Mouse (Mus musculus) lung, postnatal 0 days (tissue): Measurements from ENCODE around the gene Ndufc1. TPM values are rescaled to one million over a fixed set of nuclear protein-coding genes. Genes with fewer than 3 reads are reported as not detected.
"Not testable (repeated sequence)": the region's sequence is repeated elsewhere in the genome, so short reads cannot be mapped to it uniquely, and the experiment has no call there.

ENCODE experiments used
- ATAC-seq: fragments of 200-750 bp; cut with Nextera tagmentation; 2 replicates; pipeline ENCODE4 v1.8.0; 2017; ENCODE audit warnings: moderate library complexity
- DNase-seq: peaks from one replicate; pipeline ENCODE4 v3.0.0-alpha.2; 2016; ENCODE audit warnings: low spot score
- H3K27ac ChIP-seq: fragments of 300-500 bp; sonication (generic); 2 replicates; pipeline ENCODE4 v1.5.1; 2014; ENCODE audit warnings: antibody characterized with exemption, mild to moderate bottlenecking, low read length, mixed read lengths
- H3K27me3 ChIP-seq: fragments of 300-500 bp; sonication (generic); replicated peaks from 2 replicates; pipeline ENCODE4 v1.6.1; 2014; ENCODE audit warnings: low read length, mixed read lengths; ENCODE audit not compliant: insufficient read depth
- H3K36me3 ChIP-seq: fragments of 300-500 bp; sonication (generic); 2 replicates; pipeline ENCODE4 v1.6.1; 2014; ENCODE audit warnings: low read length, mixed read lengths; ENCODE audit not compliant: insufficient read depth
- H3K4me1 ChIP-seq: fragments of 300-500 bp; sonication (generic); 2 replicates; pipeline ENCODE4 v1.6.1; 2014; ENCODE audit warnings: antibody characterized with exemption, low read depth, low read length, mixed read lengths; ENCODE audit not compliant: insufficient read depth
- H3K4me2 ChIP-seq: fragments of 300-500 bp; sonication (generic); replicated peaks from 2 replicates; pipeline ENCODE4 v1.6.1; 2014; ENCODE audit warnings: low read depth, mild to moderate bottlenecking, low read length, moderate library complexity, mixed read lengths
- H3K4me3 ChIP-seq: fragments of 300-500 bp; sonication (generic); 2 replicates; pipeline ENCODE4 v1.5.1; 2014; ENCODE audit warnings: low read depth, low read length
- H3K9ac ChIP-seq: fragments of 300-500 bp; sonication (generic); replicated peaks from 2 replicates; pipeline ENCODE4 v1.6.1; 2014; ENCODE audit warnings: low read depth, mild to moderate bottlenecking
- H3K9me3 ChIP-seq: fragments of 300-500 bp; sonication (generic); 2 replicates; pipeline ENCODE4 v1.6.1; 2016; ENCODE audit warnings: low read length, mixed read lengths
- CTCF ChIP-seq: IDR thresholded peaks from 2 replicates; pipeline ENCODE4 v1.5.1; 2016; ENCODE audit warnings: antibody characterized with exemption, mild to moderate bottlenecking
- EP300 ChIP-seq: IDR thresholded peaks from 2 replicates; pipeline ENCODE4 v1.6.1; 2016; ENCODE audit warnings: antibody characterized with exemption, mild to moderate bottlenecking, control low read depth
- WGBS: fragments of 180-500 bp; shearing (Covaris S2); extraction: QIAGEN DNeasy Blood & Tissue Kit; methylation state at CpG from one replicate; pipeline ENCODE4 v1.1.7; 2014; 5-methylcytosine and 5-hydroxymethylcytosine counted together
- polyA plus RNA-seq: library from polyadenylated mRNA; unstranded; fragments of >200 nt; fragmentation: Nextera tagmentation; extraction: Ambion mirVana; gene quantifications from 2 replicates; pipeline ENCODE4 v1.2.1, GENCODE M21; 2015

Gene Ndufc1
- polyA plus RNA-seq, 1 experiment from 2014 or later: 517 TPM

- H3K9ac ChIP-seq: no peak overlapping the region
- H3K36me3 ChIP-seq: no peaks in the 10 kb centered on the region
- DNase-seq: no peak
- H3K27ac ChIP-seq: no peak overlapping the region
- 55% methylated on average over 15 of the region's 15 CpGs for WGBS
- no peak overlapping the region for H3K4me2 ChIP-seq
- ATAC-seq: no peak
- H3K4me3 ChIP-seq: no peak overlapping the region
- no peak for TF ChIP-seq EP300
- no peak for TF ChIP-seq CTCF
- H3K9me3 ChIP-seq: no peaks in the 10 kb centered on the region
- no peaks in the 10 kb centered on the region for H3K4me1 ChIP-seq
- no peaks in the 10 kb centered on the region for H3K27me3 ChIP-seq
Observed at GRCm38 (mm10) chr3:51397700-51398299, 11.0 kb downstream of the Ndufc1 start.

DNA sequence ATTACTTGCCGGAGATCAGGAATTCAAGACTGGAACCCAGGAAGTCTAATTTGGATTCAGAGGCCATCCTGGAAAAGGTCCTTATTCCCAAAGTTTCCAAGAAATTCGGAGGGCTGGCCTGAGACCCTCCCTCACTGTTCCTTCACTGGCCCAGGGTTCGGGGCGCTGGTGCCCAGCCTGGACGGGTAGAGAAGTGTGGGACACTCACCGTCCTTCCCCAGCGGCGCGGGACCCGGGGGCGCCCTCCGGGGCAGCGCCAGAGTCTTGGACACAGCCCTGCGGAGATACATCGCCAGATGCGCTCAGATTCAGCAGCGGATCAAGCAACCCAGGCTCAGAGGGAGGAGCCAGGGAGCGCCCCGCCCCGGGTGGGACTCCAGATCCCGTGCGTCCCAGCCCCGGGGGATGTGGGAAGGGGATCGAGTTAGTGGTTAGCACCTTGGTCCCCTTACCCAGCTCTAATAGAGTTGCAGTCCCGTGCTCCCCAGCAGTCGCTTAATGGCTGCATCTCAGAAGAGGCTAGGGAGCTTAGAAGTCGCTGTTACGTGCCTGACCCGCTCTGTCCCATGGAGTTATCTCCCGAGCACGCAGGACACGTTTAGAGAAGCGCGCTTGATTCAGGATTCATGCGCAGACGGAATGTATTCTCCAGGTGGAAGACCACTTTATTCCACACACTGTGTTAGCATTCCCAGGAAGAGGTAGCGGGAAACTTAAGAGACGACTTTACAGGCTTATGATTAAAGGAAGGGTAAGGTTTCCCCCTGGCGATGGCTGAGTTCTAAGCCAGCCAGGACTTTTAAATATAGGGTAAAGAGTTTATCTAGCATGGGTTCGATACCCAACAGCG lies 12.3 kb downstream of the Ndufc1 start, which contains the start of gene Mgarp:
TSS of gene Mgarp (minus strand) at position 520 of the 850 bp plus-strand sequence.
- H3K27ac ChIP-seq: no peak within 1 kb of the TSS
- peak within 1 kb of the TSS; percentile 46 for H3K4me3 ChIP-seq
- no peaks in the 10 kb centered on the region for H3K9me3 ChIP-seq
- H3K36me3 ChIP-seq: no peaks in the 10 kb centered on the region
- no peaks in the 10 kb centered on the region for H3K4me1 ChIP-seq
- H3K4me2 ChIP-seq: peak within 1 kb of the TSS; percentile 69
- WGBS: 1% methylated on average over 41 of the region's 41 CpGs
- peak; percentile 49 for DNase-seq
- ATAC-seq: peak; percentile 81
- no peaks in the 10 kb centered on the region for H3K27me3 ChIP-seq
- H3K9ac ChIP-seq: no peak within 1 kb of the TSS
- TF ChIP-seq EP300 (no peak), CTCF (peak; percentile 58)

DNA sequence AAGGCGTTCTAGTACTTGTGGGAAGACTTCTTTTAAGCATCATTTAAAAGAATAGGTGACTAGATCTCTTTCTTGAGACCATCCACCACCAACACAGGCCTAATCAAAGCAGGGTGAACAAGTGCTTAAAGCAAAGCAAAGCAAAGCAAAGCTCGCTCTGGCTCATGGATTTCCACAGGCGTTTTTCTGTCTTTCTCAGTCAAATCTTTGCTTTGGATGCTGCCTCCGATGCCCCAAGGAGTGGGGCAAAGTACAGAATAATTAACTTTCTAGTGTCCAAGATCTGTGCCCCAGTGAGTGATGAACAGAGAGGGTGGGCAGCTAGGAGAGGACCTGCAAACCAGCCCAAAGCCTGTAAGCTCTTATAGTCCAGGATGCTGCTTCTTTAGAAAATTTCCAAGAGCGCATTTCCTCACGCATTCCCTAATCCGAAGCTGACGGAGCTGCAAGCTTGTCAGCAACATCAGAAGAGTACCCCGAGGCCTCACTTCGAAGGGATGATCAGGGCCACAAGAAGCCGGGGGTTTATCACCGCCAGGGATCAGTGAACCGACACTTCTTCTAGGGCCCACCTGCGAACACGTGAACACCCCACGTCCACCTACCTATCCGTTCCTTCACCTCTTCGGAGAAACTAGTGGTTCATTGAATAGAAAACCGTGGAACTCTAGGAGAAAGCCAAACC lies 13.2 kb downstream of the Ndufc1 start:
- Histone ChIP-seq H3K27me3 (no peaks in the 10 kb centered on the region), H3K27ac (no peak overlapping the region), H3K36me3 (no peaks in the 10 kb centered on the region), H3K9me3 (no peaks in the 10 kb centered on the region), H3K4me2 (no peak overlapping the region), H3K4me1 (no peaks in the 10 kb centered on the region), H3K4me3 (no peak overlapping the region), H3K9ac (no peak overlapping the region)
- 44% methylated on average over 19 of the region's 19 CpGs for WGBS
- DNase-seq (no peak), ATAC-seq (no peak)
- no peak for TF ChIP-seq EP300
- TF ChIP-seq CTCF: no peak

DNA sequence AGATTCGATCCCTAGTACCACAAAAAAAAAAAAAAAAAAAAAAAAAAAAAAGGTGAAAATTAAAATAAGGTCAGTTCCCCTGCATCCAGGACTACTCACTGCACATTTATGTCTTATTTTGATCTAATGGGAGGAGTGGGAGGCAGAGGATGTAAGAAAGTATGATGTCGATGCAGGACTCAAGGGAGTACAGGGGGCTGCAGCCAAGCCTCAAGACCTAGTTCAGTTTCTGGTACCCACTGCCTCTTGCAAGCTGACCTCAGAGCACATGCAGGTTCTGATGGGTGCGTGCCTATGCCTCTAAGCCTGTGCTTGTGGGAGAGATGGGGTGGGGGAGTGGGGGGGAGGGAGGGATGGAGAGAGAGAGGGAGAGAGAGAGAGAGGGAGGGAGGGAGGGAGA lies 13.9 kb downstream of the Ndufc1 start:
- ATAC-seq (no peak), DNase-seq (no peak)
- no peaks in the 10 kb centered on the region for H3K9me3 ChIP-seq
- H3K4me3 ChIP-seq: no peak overlapping the region
- H3K4me1 ChIP-seq: no peaks in the 10 kb centered on the region
- H3K27me3 ChIP-seq: no peaks in the 10 kb centered on the region
- H3K9ac ChIP-seq: no peak overlapping the region
- H3K27ac ChIP-seq: no peak overlapping the region
- H3K4me2 ChIP-seq: no peak overlapping the region
- WGBS: 71% methylated on average over 3 of the region's 3 CpGs
- no peaks in the 10 kb centered on the region for H3K36me3 ChIP-seq
- TF ChIP-seq EP300: no peak
- no peak for TF ChIP-seq CTCF

DNA sequence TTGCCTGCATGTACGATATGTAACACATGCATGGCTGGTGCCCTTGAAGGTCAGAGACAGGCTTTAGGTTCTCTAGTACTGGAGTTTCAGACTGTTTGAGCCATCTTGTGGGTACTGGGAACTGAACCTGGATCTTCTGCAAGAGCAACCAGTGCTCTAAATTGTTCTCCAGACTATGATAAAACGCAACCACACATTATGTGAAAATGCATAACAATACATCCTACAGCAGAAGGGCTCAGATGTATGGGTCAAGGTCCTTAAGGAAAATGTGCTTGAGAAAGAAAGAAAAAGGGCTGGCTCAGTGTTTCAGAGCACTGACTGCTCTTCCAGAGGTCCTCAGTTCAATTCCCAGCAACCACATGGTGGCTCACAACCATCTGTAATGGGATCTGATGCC lies 15.1 kb downstream of the Ndufc1 start:
- H3K4me2 ChIP-seq: no peak overlapping the region
- H3K4me3 ChIP-seq: no peak overlapping the region
- 93% methylated on average over 2 of the region's 2 CpGs for WGBS
- ATAC-seq (no peak), DNase-seq (no peak)
- H3K9ac ChIP-seq: no peak overlapping the region
- no peaks in the 10 kb centered on the region for H3K9me3 ChIP-seq
- no peaks in the 10 kb centered on the region for H3K36me3 ChIP-seq
- no peaks in the 10 kb centered on the region for H3K27me3 ChIP-seq
- H3K27ac ChIP-seq: no peak overlapping the region
- TF ChIP-seq CTCF (no peak), EP300 (no peak)
- H3K4me1 ChIP-seq: no peaks in the 10 kb centered on the region

GRCm38 (mm10) chr3:51393018-51393417 lies 15.8 kb downstream of the Ndufc1 start:
- WGBS: 95% methylated on average over 3 of the region's 3 CpGs

More at GRCm38 (mm10) chr3:51393018-51393417, 15.8 kb downstream of the Ndufc1 start:
- not testable (repeated sequence) for H3K36me3 ChIP-seq, H3K9me3 ChIP-seq, H3K4me1 ChIP-seq, ATAC-seq, H3K27ac ChIP-seq, H3K4me3 ChIP-seq, DNase-seq, H3K4me2 ChIP-seq, H3K27me3 ChIP-seq, H3K9ac ChIP-seq
